Mouse (Mus musculus): Measurements from ENCODE around the gene Rtp2. TPM values are rescaled to one million over a fixed set of nuclear protein-coding genes. Genes with fewer than 3 reads are reported as not detected.
"Not testable (repeated sequence)": the region's sequence is repeated elsewhere in the genome, so short reads cannot be mapped to it uniquely, and the experiment has no call there.

Rtp2 gene
- polyA plus RNA-seq, 1 experiment, result not detected

DNA sequence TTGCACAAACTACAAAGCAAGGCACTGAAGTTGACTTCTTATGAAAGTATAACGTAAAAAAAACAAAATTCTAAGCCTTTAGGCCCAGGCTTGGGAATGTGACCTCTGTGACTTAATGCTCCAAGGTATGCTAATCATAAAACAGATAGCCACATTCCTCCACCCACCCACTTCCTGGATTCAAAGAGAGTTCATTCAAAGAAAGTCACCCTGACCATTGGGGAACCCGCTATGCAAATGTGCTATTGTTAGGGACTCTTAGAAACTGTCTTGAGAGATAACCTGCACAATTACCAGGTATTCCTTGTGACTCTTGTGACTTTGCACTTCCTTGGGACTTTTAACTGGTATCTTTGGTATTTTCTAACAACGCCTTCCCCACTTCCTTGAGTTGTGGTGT, 25.6 kb downstream of the Rtp2 start:
- not testable (repeated sequence) for H3K27me3 ChIP-seq (ENCODE audit: control insufficient read depth, insufficient read depth, low read length); H3K4me3 ChIP-seq (ENCODE audit: extremely low read depth, insufficient read depth, insufficient read length); H3K36me3 ChIP-seq (ENCODE audit: control insufficient read depth, insufficient read depth, low read length); DNase-seq (ENCODE audit: low read depth in 1 of 2, low spot score in 2 of 2); H3K27ac ChIP-seq (ENCODE audit: insufficient read depth, low read length); H3K4me1 ChIP-seq (ENCODE audit: control insufficient read depth, insufficient read depth, insufficient read length)
- WGBS, result 88% methylated on average over 3 of the region's 3 CpGs

DNA sequence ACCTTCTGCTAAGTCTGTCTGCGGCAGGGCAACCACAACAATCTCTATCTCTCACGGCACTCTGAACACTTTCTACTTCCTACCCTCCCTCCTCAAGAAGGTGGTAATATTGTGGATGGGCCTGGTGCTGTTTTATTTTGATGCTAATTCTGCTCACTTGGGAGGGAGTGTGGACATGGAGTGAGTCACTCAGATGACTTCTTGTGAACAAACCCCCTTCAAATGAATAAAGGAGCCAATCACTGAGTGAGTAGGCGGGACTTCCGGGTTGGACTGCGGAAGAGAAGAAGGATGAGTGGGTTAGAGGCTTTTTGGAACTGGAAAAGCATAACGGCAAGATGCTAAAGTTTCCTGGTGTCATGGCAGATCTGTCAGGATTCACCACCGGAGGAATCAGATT, 30.8 kb downstream of the Rtp2 start:
- Histone ChIP-seq H3K36me3 (ENCODE audit: control insufficient read depth, insufficient read depth, low read length) (no peaks in the 10 kb centered on the region), H3K27ac (ENCODE audit: insufficient read depth, low read length) (no peak overlapping the region), H3K4me3 (ENCODE audit: extremely low read depth, insufficient read depth, insufficient read length) (no peak overlapping the region), H3K27me3 (ENCODE audit: control insufficient read depth, insufficient read depth, low read length) (no peaks in the 10 kb centered on the region), H3K4me1 (ENCODE audit: control insufficient read depth, insufficient read depth, insufficient read length) (0 out of 2 replicates have a peak, but pooled peaks cover 2% of the 10 kb centered on the region)
- no peak for DNase-seq (ENCODE audit: low read depth in 1 of 2, low spot score in 2 of 2)
- TF ChIP-seq CTCF (IDR thresholded peaks at IDR 0.05; ENCODE audit: extremely low read depth, insufficient read depth, insufficient read length, insufficient replicate concordance) (no peak), POLR2A (IDR thresholded peaks at IDR 0.05; ENCODE audit: low read depth, low read length) (no peak)
- WGBS, result 78% methylated on average over 7 of the region's 7 CpGs

DNA sequence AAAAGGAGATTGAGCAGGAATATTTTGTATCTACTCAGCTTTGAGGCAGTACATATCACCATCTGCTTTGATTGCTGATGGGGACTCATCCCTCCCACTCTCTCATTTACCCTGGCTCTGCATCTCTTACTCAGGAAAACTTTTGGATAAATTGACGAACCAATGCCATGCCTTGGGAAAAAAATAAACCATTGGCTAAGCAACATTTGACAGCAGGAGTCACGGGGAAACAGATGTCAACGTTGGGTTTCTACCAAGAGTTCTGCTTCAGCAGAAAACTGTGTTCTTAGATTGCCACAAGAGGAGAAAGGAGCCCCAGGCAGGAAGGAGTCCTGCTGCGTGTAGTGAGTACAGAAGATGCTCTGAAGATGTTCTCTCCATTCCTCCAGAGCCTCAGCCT, 32.1 kb downstream of the Rtp2 start:
- WGBS, result 72% methylated on average over 4 of the region's 4 CpGs
- Histone ChIP-seq H3K4me1 (ENCODE audit: control insufficient read depth, insufficient read depth, insufficient read length) (0 out of 2 replicates have a peak, but pooled peaks cover 2% of the 10 kb centered on the region), H3K27ac (ENCODE audit: insufficient read depth, low read length) (no peak overlapping the region), H3K4me3 (ENCODE audit: extremely low read depth, insufficient read depth, insufficient read length) (no peak overlapping the region), H3K27me3 (ENCODE audit: control insufficient read depth, insufficient read depth, low read length) (no peaks in the 10 kb centered on the region), H3K36me3 (ENCODE audit: control insufficient read depth, insufficient read depth, low read length) (no peaks in the 10 kb centered on the region)
- no peak for TF ChIP-seq POLR2A (IDR thresholded peaks at IDR 0.05; ENCODE audit: low read depth, low read length)
- no peak for TF ChIP-seq CTCF (IDR thresholded peaks at IDR 0.05; ENCODE audit: extremely low read depth, insufficient read depth, insufficient read length, insufficient replicate concordance)
- no peak for DNase-seq (ENCODE audit: low read depth in 1 of 2, low spot score in 2 of 2)

DNA sequence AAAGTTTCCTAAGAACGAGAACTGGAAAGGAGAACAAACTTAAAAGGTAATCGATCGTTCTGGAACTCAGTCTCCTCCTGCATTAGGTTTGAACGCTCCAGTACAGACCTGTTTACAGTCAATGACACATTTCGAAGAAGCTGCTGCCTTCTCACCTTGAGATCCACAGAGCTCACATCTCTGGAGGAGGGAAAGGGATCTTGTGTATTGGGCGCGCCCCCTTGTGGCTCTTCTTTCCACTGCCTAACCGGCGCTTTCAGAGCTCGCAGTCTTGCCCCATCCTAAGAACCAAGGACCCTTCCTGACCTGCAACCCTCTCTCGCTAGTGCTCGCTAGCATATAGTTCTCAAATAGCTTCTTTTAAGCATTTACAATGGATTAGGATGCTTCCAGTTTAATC, 33.4 kb downstream of the Rtp2 start:
- Histone ChIP-seq H3K4me1 (ENCODE audit: control insufficient read depth, insufficient read depth, insufficient read length) (0 out of 2 replicates have a peak, but pooled peaks cover 2% of the 10 kb centered on the region), H3K36me3 (ENCODE audit: control insufficient read depth, insufficient read depth, low read length) (no peaks in the 10 kb centered on the region), H3K4me3 (ENCODE audit: extremely low read depth, insufficient read depth, insufficient read length) (no peak overlapping the region), H3K27ac (ENCODE audit: insufficient read depth, low read length) (no peak overlapping the region), H3K27me3 (ENCODE audit: control insufficient read depth, insufficient read depth, low read length) (no peaks in the 10 kb centered on the region)
- 11% methylated on average over 12 of the region's 12 CpGs for WGBS
- DNase-seq (ENCODE audit: low read depth in 1 of 2, low spot score in 2 of 2), result peak; percentile 32 to 61
- TF ChIP-seq CTCF (IDR thresholded peaks at IDR 0.05; ENCODE audit: extremely low read depth, insufficient read depth, insufficient read length, insufficient replicate concordance) (peak; percentile 76; the same call in 1 of the 2 replicates), POLR2A (IDR thresholded peaks at IDR 0.05; ENCODE audit: low read depth, low read length) (no peak)

DNA sequence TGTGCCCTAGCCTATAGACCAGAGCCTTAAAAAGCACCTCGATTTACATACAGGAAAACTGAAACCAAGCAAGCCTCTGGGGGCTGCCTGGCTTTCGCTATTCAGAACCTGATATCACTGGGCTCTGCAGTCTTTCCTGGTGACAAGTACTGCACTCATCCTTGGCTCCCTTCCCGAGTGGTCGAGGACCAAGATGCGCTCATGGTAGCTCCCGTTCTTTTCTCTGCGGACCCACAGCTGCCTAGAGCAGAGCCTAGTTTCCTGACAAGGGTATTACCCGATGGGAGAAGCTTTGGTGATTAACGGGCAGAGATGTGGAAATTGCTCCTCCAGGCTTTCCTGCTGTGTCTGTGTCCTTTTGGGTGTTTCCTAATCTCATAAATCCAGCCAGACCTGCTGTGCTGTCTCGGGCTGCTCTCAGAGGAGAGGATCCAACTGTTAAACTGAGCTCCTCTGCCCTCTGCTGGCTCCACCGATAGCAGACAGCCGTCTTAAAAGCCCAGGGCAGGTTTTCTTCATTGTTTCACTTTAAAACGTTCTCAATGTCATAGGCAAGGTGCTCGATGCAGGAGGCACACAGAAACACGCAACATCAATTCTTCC, 34.1 kb downstream of the Rtp2 start:
- DNase-seq (ENCODE audit: low read depth in 1 of 2, low spot score in 2 of 2), result peak; percentile 30 to 53
- Histone ChIP-seq H3K36me3 (ENCODE audit: control insufficient read depth, insufficient read depth, low read length) (no peaks in the 10 kb centered on the region), H3K27ac (ENCODE audit: insufficient read depth, low read length) (no peak overlapping the region), H3K27me3 (ENCODE audit: control insufficient read depth, insufficient read depth, low read length) (no peaks in the 10 kb centered on the region), H3K4me3 (ENCODE audit: extremely low read depth, insufficient read depth, insufficient read length) (peak overlapping the region; percentile 29; the same call in 1 of the 2 replicates), H3K4me1 (ENCODE audit: control insufficient read depth, insufficient read depth, insufficient read length) (0 out of 2 replicates have a peak, but pooled peaks cover 2% of the 10 kb centered on the region)
- TF ChIP-seq CTCF (IDR thresholded peaks at IDR 0.05; ENCODE audit: extremely low read depth, insufficient read depth, insufficient read length, insufficient replicate concordance) (peak; percentile 56; the same call in 1 of the 2 replicates), POLR2A (IDR thresholded peaks at IDR 0.05; ENCODE audit: low read depth, low read length) (no peak)
- WGBS, result 8% methylated on average over 15 of the region's 15 CpGs

DNA sequence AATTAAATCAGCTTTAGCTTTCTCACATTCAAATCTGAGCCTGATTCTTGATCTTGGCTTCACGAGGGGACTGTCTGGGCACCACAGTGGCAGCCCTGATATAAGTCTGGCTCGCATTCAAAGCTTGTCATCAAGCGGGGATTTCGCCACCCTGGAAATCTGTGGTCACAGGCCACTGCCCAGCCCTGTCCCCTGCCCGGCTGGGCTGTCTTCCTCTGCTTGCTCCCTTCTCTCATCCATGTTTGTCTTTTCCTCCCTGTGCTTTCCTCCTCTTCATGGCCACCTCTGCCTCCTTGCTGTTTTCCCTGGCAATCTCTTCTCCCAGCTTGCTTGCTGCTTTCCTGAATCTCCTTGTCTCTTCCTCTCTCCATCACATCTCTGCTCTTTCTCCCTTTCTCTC, 34.7 kb downstream of the Rtp2 start:
- no peak for DNase-seq (ENCODE audit: low read depth in 1 of 2, low spot score in 2 of 2)
- 27% methylated on average over 5 of the region's 5 CpGs for WGBS
- Histone ChIP-seq H3K4me3 (ENCODE audit: extremely low read depth, insufficient read depth, insufficient read length) (no peak overlapping the region), H3K4me1 (ENCODE audit: control insufficient read depth, insufficient read depth, insufficient read length) (0 out of 2 replicates have a peak, but pooled peaks cover 2% of the 10 kb centered on the region), H3K27ac (ENCODE audit: insufficient read depth, low read length) (no peak overlapping the region), H3K27me3 (ENCODE audit: control insufficient read depth, insufficient read depth, low read length) (no peaks in the 10 kb centered on the region), H3K36me3 (ENCODE audit: control insufficient read depth, insufficient read depth, low read length) (no peaks in the 10 kb centered on the region)
- TF ChIP-seq CTCF (IDR thresholded peaks at IDR 0.05; ENCODE audit: extremely low read depth, insufficient read depth, insufficient read length, insufficient replicate concordance), result no peak
- TF ChIP-seq POLR2A (IDR thresholded peaks at IDR 0.05; ENCODE audit: low read depth, low read length), result no peak

DNA sequence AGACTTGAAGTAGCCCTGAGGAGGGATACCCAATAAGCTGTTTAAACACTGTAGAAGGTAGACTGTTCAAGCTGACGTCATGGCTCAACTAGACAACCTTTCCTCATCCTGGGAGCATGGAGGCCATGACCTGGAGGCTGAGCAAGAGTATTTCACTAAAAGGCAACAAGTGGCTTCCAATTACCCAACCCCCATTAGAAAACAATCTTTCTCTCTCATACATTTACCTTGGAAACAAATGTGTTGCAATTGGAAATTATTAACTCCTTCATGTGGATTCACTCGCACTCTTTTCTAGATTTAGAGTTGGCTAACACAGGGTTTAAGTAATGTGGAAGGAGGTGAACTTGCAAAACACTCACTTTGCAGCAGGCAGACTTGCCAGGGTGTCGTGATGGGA, 37.1 kb downstream of the Rtp2 start:
- 79% methylated on average over 3 of the region's 3 CpGs for WGBS
- 0 out of 2 replicates have a peak, but pooled peaks cover 2% of the 10 kb centered on the region for H3K27me3 ChIP-seq (ENCODE audit: control insufficient read depth, insufficient read depth, low read length)
- no peak overlapping the region for H3K27ac ChIP-seq (ENCODE audit: insufficient read depth, low read length)
- TF ChIP-seq POLR2A (IDR thresholded peaks at IDR 0.05; ENCODE audit: low read depth, low read length) (no peak), CTCF (IDR thresholded peaks at IDR 0.05; ENCODE audit: extremely low read depth, insufficient read depth, insufficient read length, insufficient replicate concordance) (no peak)
- DNase-seq (ENCODE audit: low read depth in 1 of 2, low spot score in 2 of 2), result no peak
- no peak overlapping the region for H3K4me3 ChIP-seq (ENCODE audit: extremely low read depth, insufficient read depth, insufficient read length)
- H3K36me3 ChIP-seq (ENCODE audit: control insufficient read depth, insufficient read depth, low read length), result no peaks in the 10 kb centered on the region
- 0 out of 2 replicates have a peak, but pooled peaks cover 2% of the 10 kb centered on the region for H3K4me1 ChIP-seq (ENCODE audit: control insufficient read depth, insufficient read depth, insufficient read length)

Data from spleen, adult 2 months (tissue).